Mouse (Mus musculus) lung, embryonic 14.5 days (tissue): ENCODE measurements at regions not wholly inside any gene's neighbourhood (a gene's known extent, or its start where the extent isn't known, plus 50 kb on each side); places are given as distances from the start of the nearest gene placed in this dataset.

Experiments
- ATAC-seq: fragments of 200-750 bp; cut with Nextera tagmentation; 2 replicates; pipeline ENCODE4 v1.8.0; 2017; ENCODE audit warnings: mild to moderate bottlenecking, moderate TSS enrichment, moderate library complexity; ENCODE audit not compliant: insufficient read depth
- DNase-seq: peaks from one replicate; pipeline ENCODE4 v3.0.0-alpha.2; 2015
- H3K27ac ChIP-seq: fragments of 300-500 bp; sonication (generic); 2 replicates; pipeline ENCODE4 v1.5.1; 2014; ENCODE audit warnings: low read depth, mild to moderate bottlenecking, moderate library complexity
- H3K27me3 ChIP-seq: fragments of 300-500 bp; sonication (generic); 2 replicates; pipeline ENCODE4 v1.6.1; 2014; ENCODE audit warnings: low read length, control low read depth; ENCODE audit not compliant: insufficient read depth
- H3K36me3 ChIP-seq: fragments of 300-500 bp; sonication (generic); 2 replicates; pipeline ENCODE4 v1.6.1; 2014; ENCODE audit warnings: control low read depth; ENCODE audit not compliant: insufficient read depth
- H3K4me1 ChIP-seq: fragments of 300-500 bp; sonication (generic); 2 replicates; pipeline ENCODE4 v1.6.1; 2014; ENCODE audit warnings: antibody characterized with exemption, control low read depth; ENCODE audit not compliant: insufficient read depth
- H3K4me2 ChIP-seq: fragments of 300-500 bp; sonication (generic); 2 replicates; pipeline ENCODE4 v1.6.1; 2014; ENCODE audit warnings: mild to moderate bottlenecking
- H3K4me3 ChIP-seq: fragments of 300-500 bp; sonication (generic); 2 replicates; pipeline ENCODE4 v1.5.1; 2014; ENCODE audit warnings: low read depth, low read length
- H3K9ac ChIP-seq: fragments of 300-500 bp; sonication (generic); 2 replicates; pipeline ENCODE4 v1.6.1; 2014
- H3K9me3 ChIP-seq: fragments of 300-500 bp; sonication (generic); 2 replicates; pipeline ENCODE4 v1.6.1; 2016; ENCODE audit warnings: low read depth, low read length, control low read depth
- CTCF ChIP-seq: IDR thresholded peaks from 2 replicates; pipeline ENCODE4 v1.5.1; 2016; ENCODE audit warnings: antibody characterized with exemption, low read depth
- WGBS: fragments of 180-500 bp; shearing (Covaris S2); extraction: QIAGEN DNeasy Blood & Tissue Kit; methylation state at CpG from one replicate; pipeline ENCODE4 v1.1.7; 2014; 5-methylcytosine and 5-hydroxymethylcytosine counted together

DNA sequence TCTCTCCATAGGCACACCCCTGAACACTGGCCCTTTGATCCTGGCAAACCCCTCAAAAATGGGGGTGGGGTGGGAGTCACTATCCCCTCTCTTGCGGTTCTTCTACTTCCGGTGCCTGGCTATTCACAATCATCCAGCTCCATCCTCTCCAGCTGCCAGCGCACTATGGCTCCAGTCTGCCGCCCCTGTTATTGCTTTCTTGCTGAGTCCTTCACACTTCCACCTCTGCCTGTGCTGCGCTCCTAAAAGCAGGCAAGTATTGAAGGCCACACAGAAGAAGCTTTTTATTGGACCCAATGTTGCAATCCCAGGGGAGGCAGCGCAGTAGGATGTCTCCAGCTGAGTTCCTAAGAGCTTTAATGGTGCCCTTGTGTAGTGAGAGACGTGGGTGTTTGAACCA, 84.3 kb downstream of the Pdcl3 start:
- H3K4me2 ChIP-seq = no peak overlapping the region
- no peak for TF ChIP-seq CTCF
- no peak overlapping the region for H3K9ac ChIP-seq
- DNase-seq (no peak), ATAC-seq (no peak)
- H3K9me3 ChIP-seq = no peaks in the 10 kb centered on the region
- H3K27ac ChIP-seq = no peak overlapping the region
- H3K4me1 ChIP-seq = no peaks in the 10 kb centered on the region
- no peak overlapping the region for H3K4me3 ChIP-seq
- H3K36me3 ChIP-seq = no peaks in the 10 kb centered on the region
- no peaks in the 10 kb centered on the region for H3K27me3 ChIP-seq
- WGBS = 63% methylated on average over 7 of the region's 7 CpGs

DNA sequence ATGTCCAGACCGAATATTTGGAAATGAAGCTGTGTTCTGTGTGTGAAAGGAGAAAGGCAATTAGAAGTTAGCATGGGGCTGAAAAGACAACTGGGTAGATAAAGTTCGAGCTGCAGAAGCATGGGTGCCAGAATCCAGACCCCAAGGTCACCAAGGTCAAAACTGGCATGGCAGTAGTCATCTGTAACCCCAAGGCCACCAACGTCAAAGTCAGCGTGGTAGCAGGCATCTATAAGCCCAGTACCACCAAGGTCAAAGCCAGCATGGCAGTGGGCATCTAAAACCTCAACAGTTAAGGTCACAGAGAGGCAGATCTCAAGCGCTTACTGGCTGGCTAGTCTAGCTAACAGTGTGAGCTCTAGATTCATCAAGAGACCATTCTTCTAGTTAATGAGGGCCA, 90.6 kb downstream of the Pdcl3 start:
- DNase-seq = no peak
- 82% methylated on average over 5 of the region's 5 CpGs for WGBS
- Histone ChIP-seq H3K4me2 (no peak overlapping the region), H3K27ac (no peak overlapping the region), H3K4me1 (no peaks in the 10 kb centered on the region), H3K9me3 (no peaks in the 10 kb centered on the region), H3K27me3 (no peaks in the 10 kb centered on the region), H3K4me3 (no peak overlapping the region), H3K36me3 (no peaks in the 10 kb centered on the region), H3K9ac (no peak overlapping the region)
- ATAC-seq = no peak
- TF ChIP-seq CTCF = no peak

DNA sequence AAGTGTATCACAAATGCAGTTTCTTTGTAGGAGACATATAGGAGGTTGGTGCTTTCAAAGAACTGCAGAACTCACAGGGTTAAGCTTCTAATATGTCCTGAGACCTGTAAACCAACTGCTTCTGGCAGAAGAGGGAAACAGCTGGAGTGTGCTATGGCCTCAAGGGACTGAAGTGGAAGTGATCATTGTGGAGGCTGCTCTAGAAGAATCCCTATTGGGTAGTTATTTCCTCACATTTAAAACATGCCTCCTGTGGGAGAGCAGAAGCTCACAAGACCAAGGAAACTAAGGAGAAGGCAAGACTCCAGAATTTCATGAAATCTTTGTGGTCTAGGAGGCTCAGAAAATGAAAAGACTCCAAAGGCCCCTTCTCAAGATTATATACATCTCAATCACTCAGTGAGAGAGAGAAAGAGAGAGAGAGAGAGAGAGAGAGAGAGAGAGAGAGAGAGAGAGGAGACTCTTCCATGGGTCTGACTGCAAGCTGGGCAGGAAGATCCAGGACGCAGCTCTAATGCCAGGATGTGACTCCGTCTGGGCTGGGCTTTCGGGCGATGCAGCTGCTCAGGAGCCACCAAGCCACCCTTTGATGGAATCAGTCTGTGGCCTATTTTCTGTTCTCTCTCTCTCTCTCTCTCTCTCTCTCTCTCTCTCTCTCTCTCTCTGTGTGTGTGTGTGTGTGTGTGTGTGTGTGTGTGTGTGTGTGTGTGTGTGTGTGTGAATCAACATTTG, 93.3 kb downstream of the Pdcl3 start:
- Histone ChIP-seq H3K4me3 (no peak overlapping the region), H3K36me3 (no peaks in the 10 kb centered on the region), H3K9me3 (no peaks in the 10 kb centered on the region), H3K4me2 (no peak overlapping the region), H3K27ac (no peak overlapping the region), H3K27me3 (no peaks in the 10 kb centered on the region), H3K4me1 (no peaks in the 10 kb centered on the region), H3K9ac (no peak overlapping the region)
- DNase-seq (no peak), ATAC-seq (no peak)
- 73% methylated on average over 4 of the region's 4 CpGs for WGBS
- no peak for TF ChIP-seq CTCF

DNA sequence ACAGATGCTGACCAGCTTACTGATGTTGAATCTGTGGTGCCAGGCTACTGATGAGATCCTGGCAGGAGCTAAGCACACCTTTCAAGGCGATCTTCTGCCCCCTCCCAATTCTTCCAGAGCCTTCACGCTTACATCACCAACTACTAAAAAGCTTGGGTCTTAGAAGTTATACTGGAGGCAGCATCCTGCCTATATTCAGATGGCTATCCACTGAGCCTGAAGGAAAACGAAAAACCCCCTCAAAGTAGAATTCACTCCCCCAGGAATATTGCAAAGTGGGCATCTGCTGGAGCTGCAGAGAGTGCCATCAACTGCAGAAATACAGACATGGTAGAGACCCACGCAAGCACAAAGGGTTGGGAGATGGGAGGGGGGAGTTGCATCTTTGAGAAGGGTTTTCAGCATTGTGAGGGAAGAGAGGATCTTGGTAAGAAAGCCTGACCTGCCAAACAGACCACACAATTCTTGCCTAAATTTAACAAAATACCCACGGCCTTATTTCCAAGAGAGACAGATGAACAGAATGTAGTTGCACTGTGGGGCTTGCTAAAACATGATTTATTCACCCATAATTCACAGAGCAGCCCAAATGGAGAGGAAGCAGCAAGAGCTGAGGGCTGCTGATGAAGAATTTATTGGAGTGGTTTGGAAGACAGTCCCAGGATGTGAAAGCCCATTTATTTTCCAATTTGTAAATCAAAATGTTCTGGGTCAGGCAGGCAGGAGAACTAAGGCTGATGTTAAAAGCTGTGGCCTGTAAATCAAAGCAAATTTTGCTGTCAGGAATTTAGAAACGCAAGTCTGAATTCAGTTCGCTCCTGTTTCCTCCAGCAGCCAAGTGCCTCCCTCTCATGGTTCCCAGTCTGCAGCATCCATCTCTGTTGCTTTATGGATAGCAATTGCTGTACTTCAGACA, 98.8 kb downstream of the Pdcl3 start:
- no peak overlapping the region for H3K9ac ChIP-seq
- no peaks in the 10 kb centered on the region for H3K27me3 ChIP-seq
- ATAC-seq (no peak), DNase-seq (no peak)
- no peak overlapping the region for H3K4me2 ChIP-seq
- TF ChIP-seq CTCF = no peak
- no peaks in the 10 kb centered on the region for H3K9me3 ChIP-seq
- no peaks in the 10 kb centered on the region for H3K36me3 ChIP-seq
- no peaks in the 10 kb centered on the region for H3K4me1 ChIP-seq
- H3K27ac ChIP-seq = no peak overlapping the region
- no peak overlapping the region for H3K4me3 ChIP-seq
- WGBS = 74% methylated on average over 7 of the region's 7 CpGs

DNA sequence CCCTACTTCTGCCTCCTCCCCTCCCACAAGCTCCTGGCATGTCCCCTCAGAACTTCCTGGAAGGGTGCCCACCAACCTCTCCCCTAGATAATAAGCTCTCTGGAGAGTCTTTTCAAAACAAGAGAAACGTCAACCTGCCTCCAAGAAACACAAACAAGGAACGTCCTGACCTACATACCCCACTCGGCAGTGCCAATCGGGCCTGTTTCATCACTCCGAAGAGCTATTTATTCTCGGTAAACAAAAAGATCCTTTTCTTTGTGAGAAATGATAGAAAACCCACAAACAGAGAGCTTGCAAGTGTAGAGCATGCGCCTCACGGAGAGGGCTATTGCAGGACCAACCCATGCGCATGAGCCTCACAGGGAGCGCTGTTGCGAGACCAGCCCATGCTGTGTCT, 100.9 kb downstream of the Pdcl3 start:
- H3K27ac ChIP-seq = no peak overlapping the region
- no peak overlapping the region for H3K4me3 ChIP-seq
- TF ChIP-seq CTCF = no peak
- no peaks in the 10 kb centered on the region for H3K9me3 ChIP-seq
- ATAC-seq (no peak), DNase-seq (no peak)
- no peaks in the 10 kb centered on the region for H3K27me3 ChIP-seq
- H3K4me1 ChIP-seq = no peaks in the 10 kb centered on the region
- no peaks in the 10 kb centered on the region for H3K36me3 ChIP-seq
- no peak overlapping the region for H3K9ac ChIP-seq
- no peak overlapping the region for H3K4me2 ChIP-seq
- WGBS = 61% methylated on average over 11 of the region's 11 CpGs

DNA sequence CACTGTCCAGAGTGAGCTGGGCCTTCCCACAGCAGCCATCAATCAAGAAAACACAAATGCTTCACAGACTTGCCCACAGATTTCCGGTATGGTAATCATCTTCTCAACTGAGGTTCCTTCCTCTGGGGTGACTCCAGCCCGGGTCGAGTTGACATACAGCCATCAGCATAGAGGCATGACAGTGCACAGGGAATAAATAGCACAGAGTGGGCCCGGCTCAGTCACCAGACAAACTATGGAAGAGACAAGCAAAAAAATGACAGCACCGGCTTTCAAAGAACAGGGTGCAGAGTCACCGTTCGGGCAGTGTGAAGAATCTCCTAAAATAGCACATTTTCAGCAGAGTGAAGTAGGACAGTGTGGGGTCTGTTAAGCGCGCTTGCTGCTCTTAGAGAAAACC, 103.7 kb upstream of the Npas2 start:
- H3K36me3 ChIP-seq = no peaks in the 10 kb centered on the region
- DNase-seq (peak; percentile 10), ATAC-seq (no peak)
- no peak overlapping the region for H3K4me3 ChIP-seq
- no peak overlapping the region for H3K9ac ChIP-seq
- no peaks in the 10 kb centered on the region for H3K4me1 ChIP-seq
- TF ChIP-seq CTCF = no peak
- H3K27ac ChIP-seq = no peak overlapping the region
- no peaks in the 10 kb centered on the region for H3K27me3 ChIP-seq
- no peaks in the 10 kb centered on the region for H3K9me3 ChIP-seq
- WGBS = 60% methylated on average over 9 of the region's 9 CpGs
- H3K4me2 ChIP-seq = no peak overlapping the region

DNA sequence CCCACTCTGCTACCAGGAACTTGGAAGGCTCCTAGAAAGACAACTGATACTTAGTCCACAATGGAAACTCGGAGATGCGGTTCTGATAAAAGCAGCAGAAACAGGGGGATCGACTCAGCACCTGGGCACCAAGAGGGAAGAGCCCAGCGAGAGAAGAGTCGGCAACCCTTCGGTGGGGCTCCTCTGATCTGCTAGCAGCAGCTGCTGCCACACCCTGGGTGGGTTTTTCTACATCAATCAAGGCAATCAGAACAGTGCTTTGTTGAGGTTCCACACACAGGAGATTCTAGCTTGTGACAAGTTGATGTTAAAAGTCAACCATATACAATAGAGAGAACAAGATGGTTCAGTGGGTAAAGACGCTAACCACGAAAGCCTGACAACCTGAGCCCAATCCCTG, 102.4 kb upstream of the Npas2 start:
- Histone ChIP-seq H3K4me2 (no peak overlapping the region), H3K36me3 (no peaks in the 10 kb centered on the region), H3K27me3 (no peaks in the 10 kb centered on the region), H3K9ac (no peak overlapping the region), H3K27ac (no peak overlapping the region), H3K4me1 (no peaks in the 10 kb centered on the region), H3K9me3 (no peaks in the 10 kb centered on the region), H3K4me3 (no peak overlapping the region)
- WGBS = 90% methylated on average over 8 of the region's 8 CpGs
- no peak for TF ChIP-seq CTCF
- no peak for ATAC-seq
- DNase-seq = no peak
